Comparison of ENCODE assay signal across 12 mouse cellular contexts in genomic region chr4:88759610-88760268, GRCm38 (mm10). TPM values are rescaled to one million over a fixed set of nuclear protein-coding genes. Genes with fewer than 3 reads are reported as not detected.
A peak's percentile ranks its signal among the peaks of the same experiment; 100 is the strongest.
DNase-seq lines count a peak whose midpoint lies in the region; ATAC-seq and TF ChIP-seq lines count a peak whose summit lies in the region.
"Not testable (repeated sequence)": the region's sequence is repeated elsewhere in the genome, so short reads cannot be mapped to it uniquely, and the experiment has no call there.
"Had no signal": no experiment of that assay in that cellular context is flagged by ENCODE, and none has a peak within 500 bp of the region (broad histone marks: within the 10 kb centered on the region; RNA-seq: fewer than 3 reads in every experiment).

Gm13283 (plus strand) TSS chr4:88760119.

- not testable (repeated sequence) for H3K9ac ChIP-seq in forebrain, postnatal 0 days; kidney, embryonic 16.5 days (replicated peaks; ENCODE audit: low read length); liver, embryonic 11.5 days (ENCODE audit: low read depth, low read length); midbrain, embryonic 16.5 days (ENCODE audit: low read depth, low read length); stomach, embryonic 15.5 days

- peak within 1 kb of the TSS; percentile 27 for H3K4me3 ChIP-seq in forebrain, postnatal 0 days (ENCODE audit: low read depth, low read length)
- H3K4me3 ChIP-seq in kidney, embryonic 16.5 days (ENCODE audit: low read length) = peak within 1 kb of the TSS; percentile 32
- H3K4me3 ChIP-seq in liver, embryonic 11.5 days (ENCODE audit: low read depth, low read length) = peak within 1 kb of the TSS; percentile 37
- H3K4me3 ChIP-seq in midbrain, embryonic 16.5 days (ENCODE audit: low read depth, low read length) = peak within 1 kb of the TSS; percentile 32
- peak within 1 kb of the TSS; percentile 36 for H3K4me3 ChIP-seq in stomach, embryonic 15.5 days (replicated peaks)

- not testable (repeated sequence) for TF ChIP-seq CTCF in forebrain, postnatal 0 days (IDR thresholded peaks at IDR 0.05; ENCODE audit: low read depth)

- H3K4me2 ChIP-seq in forebrain, postnatal 0 days (ENCODE audit: low read depth) = peak within 1 kb of the TSS; percentile 62
- peak within 1 kb of the TSS; percentile 42 for H3K4me2 ChIP-seq in kidney, embryonic 16.5 days (replicated peaks; ENCODE audit: low read depth, low read length)
- H3K4me2 ChIP-seq in liver, embryonic 11.5 days = peak within 1 kb of the TSS; percentile 51
- H3K4me2 ChIP-seq in midbrain, embryonic 16.5 days (ENCODE audit: low read length) = peak within 1 kb of the TSS; percentile 60
- H3K4me2 ChIP-seq in stomach, embryonic 15.5 days = peak within 1 kb of the TSS; percentile 49

- not testable (repeated sequence) for H3K27ac ChIP-seq in forebrain, postnatal 0 days (ENCODE audit: low read depth, low read length); kidney, embryonic 16.5 days (ENCODE audit: low read length); liver, embryonic 11.5 days (ENCODE audit: low read depth, low read length); midbrain, embryonic 16.5 days (ENCODE audit: low read length)
- H3K27ac ChIP-seq in stomach, embryonic 15.5 days = peak within 1 kb of the TSS; percentile 71

- WGBS in forebrain, postnatal 0 days = 34% methylated on average over 8 of the region's 14 CpGs
- WGBS in kidney, embryonic 16.5 days = 23% methylated on average over 6 of the region's 14 CpGs
- 19% methylated on average over 11 of the region's 14 CpGs for WGBS in liver, embryonic 11.5 days
- WGBS in midbrain, embryonic 16.5 days = 36% methylated on average over 6 of the region's 14 CpGs
- whole genome bisulfite sequencing in stomach, embryonic 15.5 days = 16% methylated on average over 11 of the region's 14 CpGs

- not testable (repeated sequence) for H3K4me1 ChIP-seq in forebrain, postnatal 0 days (ENCODE audit: insufficient read depth); kidney, embryonic 16.5 days (ENCODE audit: insufficient read depth, low read length); liver, embryonic 11.5 days (replicated peaks; ENCODE audit: control insufficient read depth, insufficient read depth, low read length); midbrain, embryonic 16.5 days (ENCODE audit: control insufficient read depth, insufficient read depth, low read length); stomach, embryonic 15.5 days

- H3K9me3 ChIP-seq in forebrain, postnatal 0 days (ENCODE audit: low read length); kidney, embryonic 16.5 days (ENCODE audit: low read length); liver, embryonic 11.5 days (ENCODE audit: control insufficient read depth, low read length); midbrain, embryonic 16.5 days (replicated peaks; ENCODE audit: control insufficient read depth, low read length, poor library complexity, severe bottlenecking); stomach, embryonic 15.5 days: not testable (repeated sequence)

- H3K36me3 ChIP-seq in forebrain, postnatal 0 days (ENCODE audit: insufficient read depth); kidney, embryonic 16.5 days (ENCODE audit: insufficient read depth, low read length); liver, embryonic 11.5 days (ENCODE audit: control insufficient read depth, insufficient read depth, low read length); midbrain, embryonic 16.5 days (ENCODE audit: control insufficient read depth, insufficient read depth, low read length); stomach, embryonic 15.5 days: not testable (repeated sequence)

- ATAC-seq in forebrain, postnatal 0 days; kidney, embryonic 16.5 days (ENCODE audit: low FRiP score, low TSS enrichment); liver, embryonic 11.5 days (replicated peaks; ENCODE audit: low FRiP score); midbrain, embryonic 16.5 days; stomach, embryonic 15.5 days (ENCODE audit: insufficient read depth, low FRiP score, low read depth): not testable (repeated sequence)

- not testable (repeated sequence) for H3K27me3 ChIP-seq in forebrain, postnatal 0 days (ENCODE audit: insufficient read depth, low read length); kidney, embryonic 16.5 days (ENCODE audit: insufficient read depth, low read length); liver, embryonic 11.5 days (replicated peaks; ENCODE audit: control insufficient read depth, insufficient read depth, low read length); midbrain, embryonic 16.5 days (ENCODE audit: control insufficient read depth, insufficient read depth, low read depth, low read length); stomach, embryonic 15.5 days (replicated peaks)

- intact Hi-C loops in heart, postnatal 10 days (cut with DNase I) = not testable (repeated sequence)

- DNase-seq in 3T3-L1 (ENCODE audit: low read depth, low spot score) = peak; percentile 1
- peak; percentile 64 for DNase-seq in cerebellum, adult 8-10 months
- not testable (repeated sequence) for DNase-seq in forebrain, postnatal 0 days; liver, embryonic 11.5 days (ENCODE audit: low spot score)
- peak; percentile 42 to 56 for DNase-seq in heart, postnatal 10 days

RNA-seq across cellular contexts. Expression of gene Gm13283, which starts in this region (rescaled TPM):
- not detected in 2 replicates for total RNA-seq in forebrain, postnatal 0 days (2014; rRNA removed)
- not detected in 2 replicates for polyA plus RNA-seq in forebrain, postnatal 0 days (2015; fragmentation: Nextera tagmentation; extraction: Ambion mirVana)
- total RNA-seq in heart, postnatal 10 days (2021) = not detected
- polyA plus RNA-seq in kidney, embryonic 16.5 days (2015; fragmentation: Nextera tagmentation; extraction: Ambion mirVana) = 0.31 and 0.36 TPM in 2 replicates
- not detected in 2 replicates for polyA plus RNA-seq in liver, embryonic 11.5 days (2014; fragmentation: Nextera tagmentation; extraction: Ambion mirVana)
- not detected in 2 replicates for polyA plus RNA-seq in midbrain, embryonic 16.5 days (2015; fragmentation: Nextera tagmentation; extraction: Ambion mirVana)
- polyA plus RNA-seq in stomach, embryonic 15.5 days (2015; fragmentation: Nextera tagmentation; extraction: Ambion mirVana) = 0.23 and 0.33 TPM in 2 replicates
- total RNA-seq: adrenal gland, adult 18-20 months; layer of hippocampus, adult 8-10 months had no signal
- polyA plus RNA-seq: erythroblast, embryonic 14.5 days; testis, adult 2 months had no signal

Comparison
In these comparisons a context has a peak if more than half of its experiments do, and no peak if none do; other contexts are left out.
1. Peak in DNase-seq in heart, postnatal 10 days; RNA of the gene not detected or under 1 TPM.